Mouse (Mus musculus): ENCODE measurements around the gene Hps1.

DNA sequence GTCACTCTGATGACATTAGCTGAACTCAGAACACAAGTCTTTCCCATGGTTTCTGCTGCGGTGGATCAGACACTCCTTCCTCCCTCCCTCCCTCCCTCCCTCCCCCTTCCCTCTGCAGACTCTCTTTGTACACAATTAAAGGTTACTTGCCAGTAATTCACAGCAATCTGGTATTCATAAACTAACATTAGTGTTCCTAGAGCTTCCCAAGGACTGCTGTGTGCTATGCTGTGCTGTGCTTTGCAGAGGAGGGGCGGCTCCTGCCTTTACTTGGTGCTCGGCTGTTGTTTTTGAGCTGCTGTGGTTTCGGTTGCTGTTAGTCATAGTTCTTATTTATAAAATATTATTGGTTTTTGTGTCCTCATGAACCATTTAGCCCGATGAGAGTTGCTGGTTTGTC is 62.1 kb downstream of the Hps1 start:
- TF ChIP-seq POLR2A (IDR thresholded peaks at IDR 0.05; ENCODE audit: insufficient read depth, low read length) (no peak), CTCF (IDR thresholded peaks at IDR 0.05; ENCODE audit: low read depth, low read length) (no peak), EP300 (IDR thresholded peaks at IDR 0.05; ENCODE audit: insufficient read depth, low read depth, low read length) (no peak)
